Mouse (Mus musculus): ENCODE measurements around the gene Supt20. TPM values are rescaled to one million over a fixed set of nuclear protein-coding genes. Genes with fewer than 3 reads are reported as not detected.

The Supt20 gene
- polyA plus RNA-seq, 1 experiment, result 103 TPM

- TF ChIP-seq POLR2A (IDR thresholded peaks at IDR 0.05; ENCODE audit: borderline replicate concordance, extremely low read depth, insufficient read depth, insufficient read length, poor library complexity, severe bottlenecking) (no peak), CTCF (IDR thresholded peaks at IDR 0.05; ENCODE audit: borderline replicate concordance, extremely low read depth, insufficient read depth, insufficient read length) (no peak)
- DNase-seq (ENCODE audit: low read depth), result no peak
Observed at GRCm38 (mm10) chr3:54708972-54709371, 16.4 kb downstream of the Supt20 start.

- TF ChIP-seq CTCF (IDR thresholded peaks at IDR 0.05; ENCODE audit: borderline replicate concordance, extremely low read depth, insufficient read depth, insufficient read length) (no peak), POLR2A (IDR thresholded peaks at IDR 0.05; ENCODE audit: borderline replicate concordance, extremely low read depth, insufficient read depth, insufficient read length, poor library complexity, severe bottlenecking) (no peak)
- DNase-seq (ENCODE audit: low read depth), result no peak
Observed at GRCm38 (mm10) chr3:54714253-54714652, 21.6 kb downstream of the Supt20 start, which contains the start of gene Gm21958. Gene Gm21958 (minus strand): TSS chr3:54714353.

GRCm38 (mm10) chr3:54715461-54715860 is 22.9 kb downstream of the Supt20 start:
- no peak for DNase-seq (ENCODE audit: low read depth)
- TF ChIP-seq POLR2A (IDR thresholded peaks at IDR 0.05; ENCODE audit: borderline replicate concordance, extremely low read depth, insufficient read depth, insufficient read length, poor library complexity, severe bottlenecking) (no peak), CTCF (IDR thresholded peaks at IDR 0.05; ENCODE audit: borderline replicate concordance, extremely low read depth, insufficient read depth, insufficient read length) (no peak)

DNA sequence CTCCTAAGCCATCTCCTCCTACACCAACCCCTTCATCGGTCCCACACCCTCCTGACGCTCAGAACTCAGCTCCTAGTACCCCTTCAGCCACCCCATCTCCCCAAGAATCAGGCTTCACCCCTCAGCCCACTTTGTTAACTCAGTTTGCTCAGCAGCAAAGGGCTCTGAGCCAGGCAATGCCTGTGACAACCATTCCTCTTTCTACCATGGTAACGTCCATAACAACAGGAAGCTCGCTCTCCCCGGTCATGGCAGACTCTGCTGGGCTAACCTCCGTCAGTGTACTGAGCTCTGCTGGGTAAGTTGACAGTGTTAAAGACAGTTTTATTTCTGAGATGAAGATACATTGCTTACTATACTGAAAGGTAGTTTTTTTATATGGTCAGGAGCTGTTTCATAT is 24.7 kb downstream of the Supt20 start:
- TF ChIP-seq CTCF (IDR thresholded peaks at IDR 0.05; ENCODE audit: borderline replicate concordance, extremely low read depth, insufficient read depth, insufficient read length) (no peak), POLR2A (IDR thresholded peaks at IDR 0.05; ENCODE audit: borderline replicate concordance, extremely low read depth, insufficient read depth, insufficient read length, poor library complexity, severe bottlenecking) (no peak)
- DNase-seq (ENCODE audit: low read depth), result peak; percentile 7

- no peak for TF ChIP-seq CTCF (IDR thresholded peaks at IDR 0.05; ENCODE audit: borderline replicate concordance, extremely low read depth, insufficient read depth, insufficient read length)
- no peak for TF ChIP-seq POLR2A (IDR thresholded peaks at IDR 0.05; ENCODE audit: borderline replicate concordance, extremely low read depth, insufficient read depth, insufficient read length, poor library complexity, severe bottlenecking)
- no peak for DNase-seq (ENCODE audit: low read depth)
Observed at GRCm38 (mm10) chr3:54718947-54719346, 26.3 kb downstream of the Supt20 start.

GRCm38 (mm10) chr3:54723741-54724500 is 31.3 kb downstream of the Supt20 start:
- DNase-seq (ENCODE audit: low read depth), result no peak
- TF ChIP-seq POLR2A (IDR thresholded peaks at IDR 0.05; ENCODE audit: borderline replicate concordance, extremely low read depth, insufficient read depth, insufficient read length, poor library complexity, severe bottlenecking) (no peak), CTCF (IDR thresholded peaks at IDR 0.05; ENCODE audit: borderline replicate concordance, extremely low read depth, insufficient read depth, insufficient read length) (no peak)

DNA sequence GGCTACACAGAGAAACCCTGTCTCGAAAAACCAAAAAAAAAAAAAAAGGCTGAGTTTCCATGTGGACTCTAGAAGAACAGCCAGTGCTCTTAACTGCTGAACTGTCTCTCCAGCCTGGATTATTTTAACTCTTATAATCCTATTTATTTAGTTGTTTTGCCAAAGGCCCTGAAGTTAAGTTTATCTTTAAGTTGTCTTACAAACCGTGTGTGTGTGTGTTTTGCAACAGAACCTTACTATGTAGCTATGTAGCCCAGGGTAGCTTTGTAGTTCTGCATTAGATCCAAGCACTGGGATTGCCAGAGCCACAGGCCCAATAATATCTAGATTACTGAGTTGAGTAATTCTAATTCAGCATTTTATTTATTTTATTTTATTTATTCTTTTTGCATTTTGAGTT is 32.7 kb downstream of the Supt20 start:
- TF ChIP-seq POLR2A (IDR thresholded peaks at IDR 0.05; ENCODE audit: borderline replicate concordance, extremely low read depth, insufficient read depth, insufficient read length, poor library complexity, severe bottlenecking), result no peak
- no peak for TF ChIP-seq CTCF (IDR thresholded peaks at IDR 0.05; ENCODE audit: borderline replicate concordance, extremely low read depth, insufficient read depth, insufficient read length)

GRCm38 (mm10) chr3:54727588-54727987 is 35.0 kb downstream of the Supt20 start:
- no peak for DNase-seq (ENCODE audit: low read depth)
- TF ChIP-seq CTCF (IDR thresholded peaks at IDR 0.05; ENCODE audit: borderline replicate concordance, extremely low read depth, insufficient read depth, insufficient read length) (no peak), POLR2A (IDR thresholded peaks at IDR 0.05; ENCODE audit: borderline replicate concordance, extremely low read depth, insufficient read depth, insufficient read length, poor library complexity, severe bottlenecking) (no peak)

More for the DNA sequence above, 32.7 kb downstream of the Supt20 start:
- no peak for DNase-seq (ENCODE audit: low read depth)

DNA sequence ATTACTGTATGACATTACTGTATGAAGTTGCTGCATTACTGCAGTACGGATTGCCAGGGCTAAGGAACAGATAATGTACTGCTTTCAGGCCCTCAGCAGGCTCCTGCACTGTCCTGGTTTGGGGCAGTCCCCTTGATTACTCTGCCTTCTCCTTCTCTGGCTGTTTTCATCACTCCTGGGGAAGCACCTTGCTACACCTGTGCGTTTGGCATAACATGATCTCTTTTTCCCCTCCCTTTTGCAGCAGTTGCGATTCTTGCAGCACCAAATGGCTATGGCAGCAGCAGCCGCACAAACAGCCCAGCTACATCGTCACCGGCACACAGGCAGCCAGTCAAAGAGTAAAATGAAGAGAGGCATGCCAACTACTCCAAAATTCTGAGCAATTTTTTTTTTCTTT is 35.5 kb downstream of the Supt20 start:
- TF ChIP-seq CTCF (IDR thresholded peaks at IDR 0.05; ENCODE audit: borderline replicate concordance, extremely low read depth, insufficient read depth, insufficient read length), result no peak
- TF ChIP-seq POLR2A (IDR thresholded peaks at IDR 0.05; ENCODE audit: borderline replicate concordance, extremely low read depth, insufficient read depth, insufficient read length, poor library complexity, severe bottlenecking), result no peak
- no peak for DNase-seq (ENCODE audit: low read depth)

DNA sequence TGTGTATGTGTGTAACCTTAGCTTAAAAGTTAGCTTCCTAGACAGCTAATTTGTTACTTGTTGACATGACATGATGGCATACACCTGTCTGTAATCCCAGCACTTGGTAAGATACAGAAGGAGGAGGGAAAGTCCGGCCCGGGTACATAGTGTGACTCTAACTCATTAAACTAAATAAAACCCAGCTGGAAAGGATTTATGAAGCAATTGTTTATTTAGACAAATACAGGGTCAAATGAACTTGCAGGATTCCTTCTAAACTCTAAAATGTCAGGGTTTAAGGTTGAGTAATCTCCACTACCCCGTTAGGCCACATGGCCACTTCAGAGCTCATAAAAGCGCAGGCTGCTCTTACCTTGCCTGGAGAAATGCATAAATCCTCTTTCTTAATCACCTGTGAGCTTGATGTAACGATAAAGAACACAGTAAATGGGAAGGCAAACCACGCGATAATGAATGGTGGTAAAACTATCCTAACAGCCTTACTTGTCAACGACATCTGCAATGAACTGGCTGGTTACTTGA is 39.1 kb downstream of the Supt20 start:
- TF ChIP-seq CTCF (IDR thresholded peaks at IDR 0.05; ENCODE audit: borderline replicate concordance, extremely low read depth, insufficient read depth, insufficient read length) (no peak), POLR2A (IDR thresholded peaks at IDR 0.05; ENCODE audit: borderline replicate concordance, extremely low read depth, insufficient read depth, insufficient read length, poor library complexity, severe bottlenecking) (no peak)
- no peak for DNase-seq (ENCODE audit: low read depth)

DNA sequence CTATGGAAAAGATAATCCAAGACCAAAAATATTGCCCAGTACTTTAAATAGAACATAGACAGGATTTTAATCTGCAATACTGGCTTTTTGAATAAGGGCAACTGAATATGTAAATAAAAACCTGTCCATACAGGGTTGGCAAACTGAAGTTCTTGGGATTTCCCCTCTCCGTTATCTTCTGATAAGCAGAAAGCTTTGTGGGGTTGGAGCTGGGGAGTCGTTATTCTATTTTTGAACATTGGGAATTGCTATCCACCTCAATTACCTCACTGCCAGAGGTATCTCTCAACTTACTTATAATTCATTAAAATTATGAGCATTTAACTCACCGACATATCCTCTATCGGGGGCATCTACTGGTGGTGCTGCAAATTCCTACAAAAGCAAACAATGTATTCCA is 39.8 kb downstream of the Supt20 start:
- no peak for TF ChIP-seq CTCF (IDR thresholded peaks at IDR 0.05; ENCODE audit: borderline replicate concordance, extremely low read depth, insufficient read depth, insufficient read length)
- no peak for TF ChIP-seq POLR2A (IDR thresholded peaks at IDR 0.05; ENCODE audit: borderline replicate concordance, extremely low read depth, insufficient read depth, insufficient read length, poor library complexity, severe bottlenecking)
- no peak for DNase-seq (ENCODE audit: low read depth)
